Mouse (Mus musculus): ENCODE data around the gene Hoxa1. TPM values are rescaled to one million over a fixed set of nuclear protein-coding genes. Genes with fewer than 3 reads are reported as not detected.

Gene Hoxa1
- polyA plus RNA-seq, 1 experiment from 2014 or later, result 1.0 TPM

DNA sequence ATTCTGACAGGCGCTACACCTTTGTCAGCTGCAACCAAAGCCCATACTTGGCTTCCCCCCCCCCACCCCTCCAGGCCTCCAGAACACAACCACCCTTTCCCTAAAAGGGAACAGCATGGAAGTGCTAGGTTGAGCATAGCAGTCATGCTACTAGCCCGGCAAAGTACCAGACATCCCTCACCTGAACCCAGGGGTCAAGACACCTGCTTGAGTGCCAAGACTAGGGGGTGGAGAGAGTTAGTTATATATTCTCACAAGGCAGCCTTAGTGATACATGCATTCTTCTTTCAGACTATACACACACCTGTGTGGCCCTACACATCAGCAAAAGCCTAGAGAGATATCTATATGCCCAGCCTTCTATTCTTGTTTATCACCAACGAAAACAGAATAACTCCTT lies 27.7 kb upstream of the Hoxa1 start:
- H3K4me3 ChIP-seq, result no peak overlapping the region
- WGBS (ENCODE audit: insufficient replicate concordance), result 15% methylated on average over 3 of the region's 3 CpGs
- H3K9me3 ChIP-seq (replicated peaks), result no peaks in the 10 kb centered on the region
- no peak overlapping the region for H3K4me2 ChIP-seq
- H3K36me3 ChIP-seq, result no peaks in the 10 kb centered on the region
- ATAC-seq, result no peak
- peaks cover 13% of the 10 kb centered on the region; the same call in 1 of the 2 replicates for H3K4me1 ChIP-seq
- no peak overlapping the region for H3K9ac ChIP-seq
- H3K27me3 ChIP-seq (replicated peaks), result peaks cover 100% of the 10 kb centered on the region
- no peak overlapping the region for H3K27ac ChIP-seq

DNA sequence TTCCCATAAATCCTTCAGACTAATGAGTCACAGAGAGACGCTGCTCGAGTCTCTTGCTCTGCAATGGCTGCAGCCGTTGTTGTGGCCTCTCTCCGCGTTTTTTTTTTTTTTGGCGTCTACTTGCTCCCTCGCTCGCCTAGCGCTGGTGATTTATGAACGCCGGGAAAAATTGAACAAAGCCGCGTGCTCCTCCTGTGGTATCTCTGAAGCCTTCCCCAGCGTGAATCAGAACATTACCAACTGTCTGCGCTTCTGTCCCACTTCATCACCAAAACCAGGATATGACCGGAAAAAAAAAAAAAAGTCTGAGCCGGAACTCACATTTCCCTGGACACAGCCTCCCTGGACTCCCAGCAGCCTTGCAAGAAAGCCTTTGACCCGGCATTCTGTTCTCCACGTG lies 27.1 kb upstream of the Hoxa1 start:
- H3K27me3 ChIP-seq (replicated peaks), result peaks cover 100% of the 10 kb centered on the region
- H3K27ac ChIP-seq, result no peak overlapping the region
- H3K9ac ChIP-seq, result no peak overlapping the region
- 3% methylated on average over 19 of the region's 19 CpGs for whole genome bisulfite sequencing (ENCODE audit: insufficient replicate concordance)
- peaks cover 13% of the 10 kb centered on the region; the same call in 1 of the 2 replicates for H3K4me1 ChIP-seq
- H3K36me3 ChIP-seq, result no peaks in the 10 kb centered on the region
- no peak for ATAC-seq
- no peak overlapping the region for H3K4me2 ChIP-seq
- no peaks in the 10 kb centered on the region for H3K9me3 ChIP-seq (replicated peaks)
- no peak overlapping the region for H3K4me3 ChIP-seq

DNA sequence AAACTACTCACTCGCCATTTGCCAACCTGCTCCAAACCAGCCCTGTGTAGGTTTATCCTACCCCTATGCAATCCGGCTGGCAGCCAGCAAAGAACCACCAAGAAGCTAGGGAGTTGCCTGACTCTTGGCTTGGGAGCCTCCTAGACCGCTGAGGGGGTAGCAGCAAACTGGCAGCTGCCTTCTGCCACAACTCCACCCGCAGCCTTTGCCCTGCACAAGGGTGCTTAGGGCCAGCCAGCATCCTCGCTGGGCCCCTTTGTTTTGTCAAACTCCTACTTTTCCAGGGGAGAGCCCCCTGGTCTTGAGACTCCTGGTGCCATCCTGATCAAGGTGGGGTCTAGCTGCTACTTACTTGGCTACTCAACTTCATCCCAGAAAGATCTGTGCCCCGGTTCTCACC lies 26.6 kb upstream of the Hoxa1 start:
- Histone ChIP-seq H3K9me3 (replicated peaks) (no peaks in the 10 kb centered on the region), H3K4me1 (peaks cover 13% of the 10 kb centered on the region; the same call in 1 of the 2 replicates), H3K27me3 (replicated peaks) (peaks cover 100% of the 10 kb centered on the region), H3K9ac (no peak overlapping the region), H3K36me3 (no peaks in the 10 kb centered on the region), H3K4me2 (no peak overlapping the region), H3K4me3 (no peak overlapping the region), H3K27ac (no peak overlapping the region)
- ATAC-seq, result no peak
- 6% methylated on average over 6 of the region's 6 CpGs for WGBS (ENCODE audit: insufficient replicate concordance)

DNA sequence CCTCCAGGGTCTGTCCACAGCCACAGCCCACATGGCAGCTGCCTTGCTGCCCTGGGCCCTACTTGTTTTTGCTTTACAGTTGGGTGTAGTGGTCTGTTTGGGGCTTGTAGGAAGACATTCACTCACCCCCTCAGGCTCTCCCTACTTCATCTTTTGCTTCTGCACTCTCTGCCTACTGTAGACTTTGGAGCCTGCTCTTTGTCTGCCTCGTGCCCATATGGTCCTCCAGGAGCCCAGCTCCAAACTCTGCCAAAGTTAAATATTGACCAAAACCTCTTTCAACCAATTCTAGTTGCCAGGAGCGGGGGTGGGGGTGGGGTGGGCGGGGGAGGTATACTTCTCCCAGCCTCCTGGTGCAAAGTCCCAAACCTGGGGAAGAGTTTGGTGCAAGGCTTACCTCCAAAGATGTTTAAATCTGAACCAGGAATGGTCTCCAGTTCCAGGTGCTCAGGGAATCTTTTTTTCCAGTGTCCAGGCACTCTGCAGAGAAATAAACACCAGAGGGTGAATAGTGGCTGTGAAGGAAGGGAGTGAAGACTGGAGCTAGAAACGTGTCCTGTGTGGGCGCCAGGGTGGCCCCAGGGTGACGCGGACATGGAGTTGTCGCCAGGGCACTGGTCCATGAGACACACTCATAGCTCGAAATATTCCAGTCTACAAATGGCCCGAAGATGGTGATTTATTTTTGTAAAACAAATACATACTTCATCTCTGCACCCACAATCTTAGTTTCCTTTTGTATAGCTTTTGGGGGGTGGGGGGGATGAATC lies 25.4 kb upstream of the Hoxa1 start:
- no peak for ATAC-seq
- no peaks in the 10 kb centered on the region for H3K36me3 ChIP-seq
- no peak overlapping the region for H3K9ac ChIP-seq
- peaks cover 13% of the 10 kb centered on the region; the same call in 1 of the 2 replicates for H3K4me1 ChIP-seq
- H3K27ac ChIP-seq, result peak overlapping the region; percentile 49; the same call in 1 of the 2 replicates
- H3K9me3 ChIP-seq (replicated peaks), result no peaks in the 10 kb centered on the region
- H3K4me3 ChIP-seq, result no peak overlapping the region
- peaks cover 100% of the 10 kb centered on the region for H3K27me3 ChIP-seq (replicated peaks)
- 23% methylated on average over 10 of the region's 10 CpGs for WGBS (ENCODE audit: insufficient replicate concordance)
- H3K4me2 ChIP-seq, result peak overlapping the region; percentile 29; the same call in 1 of the 2 replicates

DNA sequence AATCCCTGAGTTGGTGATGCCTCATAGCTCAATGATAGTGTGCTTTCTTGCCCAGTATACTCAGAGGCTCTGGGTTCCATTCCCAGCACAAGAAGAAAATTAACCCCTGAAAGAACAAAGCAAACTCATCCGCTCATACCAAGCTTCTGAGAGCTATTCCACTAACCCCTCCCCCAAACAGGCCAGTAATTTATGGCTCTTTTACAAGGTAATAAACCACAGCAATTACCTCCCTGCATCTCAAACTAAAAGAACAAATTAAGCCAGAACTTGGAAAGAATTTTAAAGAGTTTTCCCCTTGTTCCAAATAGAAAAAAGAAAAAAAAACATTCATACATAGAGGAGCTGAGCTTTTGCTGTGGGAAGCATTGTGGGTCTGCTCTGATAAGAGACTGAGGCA lies 24.7 kb upstream of the Hoxa1 start:
- Histone ChIP-seq H3K4me1 (peaks cover 13% of the 10 kb centered on the region; the same call in 1 of the 2 replicates), H3K27ac (peak overlapping the region; percentile 49; the same call in 1 of the 2 replicates), H3K27me3 (replicated peaks) (peaks cover 100% of the 10 kb centered on the region), H3K9me3 (replicated peaks) (no peaks in the 10 kb centered on the region), H3K9ac (no peak overlapping the region), H3K4me3 (no peak overlapping the region), H3K4me2 (peak overlapping the region; percentile 29; the same call in 1 of the 2 replicates), H3K36me3 (no peaks in the 10 kb centered on the region)
- ATAC-seq, result no peak
- WGBS (ENCODE audit: insufficient replicate concordance), result 32% methylated on average over 1 of the region's 1 CpGs

DNA sequence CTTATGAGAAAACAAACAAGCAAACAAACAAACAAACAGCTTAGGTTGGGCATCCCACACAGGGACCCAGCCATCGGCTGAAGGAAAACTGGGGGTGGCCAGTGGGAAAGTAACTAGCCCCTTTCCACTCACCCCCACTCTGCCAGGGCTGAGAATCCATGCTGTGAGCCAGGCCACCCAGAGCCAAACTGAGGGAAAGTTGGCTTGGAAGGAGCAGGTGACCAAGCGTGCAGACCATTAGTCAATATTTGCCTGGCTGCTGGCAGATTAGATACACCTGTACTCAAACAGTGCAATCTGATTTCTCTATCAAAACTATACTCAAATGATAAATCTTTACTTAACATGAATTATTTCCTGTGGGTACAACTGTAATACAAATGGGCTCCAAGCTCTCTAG lies 23.9 kb upstream of the Hoxa1 start:
- H3K4me1 ChIP-seq, result peaks cover 13% of the 10 kb centered on the region; the same call in 1 of the 2 replicates
- peaks cover 100% of the 10 kb centered on the region for H3K27me3 ChIP-seq (replicated peaks)
- no peak for ATAC-seq
- no peaks in the 10 kb centered on the region for H3K9me3 ChIP-seq (replicated peaks)
- 27% methylated on average over 2 of the region's 2 CpGs for WGBS (ENCODE audit: insufficient replicate concordance)
- no peak overlapping the region for H3K4me3 ChIP-seq
- no peak overlapping the region for H3K9ac ChIP-seq
- H3K4me2 ChIP-seq, result no peak overlapping the region
- no peak overlapping the region for H3K27ac ChIP-seq
- H3K36me3 ChIP-seq, result no peaks in the 10 kb centered on the region

DNA sequence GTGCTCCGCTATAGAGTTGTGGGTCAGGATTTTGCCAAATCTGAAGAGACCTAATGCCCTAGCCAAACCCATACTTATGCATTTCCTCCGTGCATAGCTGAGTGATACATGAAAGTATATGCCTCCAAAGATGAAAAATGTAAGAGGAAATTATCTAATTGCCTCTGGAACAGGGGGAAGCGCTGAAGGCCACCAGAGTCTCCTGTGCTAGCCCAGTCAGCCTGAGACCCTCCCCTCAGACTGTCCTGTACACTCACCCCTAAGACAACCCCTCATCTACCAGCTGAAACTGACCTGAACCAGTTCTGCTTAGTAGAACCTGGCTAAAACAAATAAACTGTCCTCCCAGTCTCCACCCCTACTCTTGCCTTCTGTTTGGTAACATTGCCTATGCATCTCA lies 22.6 kb upstream of the Hoxa1 start:
- Histone ChIP-seq H3K9ac (no peak overlapping the region), H3K4me1 (peaks cover 13% of the 10 kb centered on the region; the same call in 1 of the 2 replicates), H3K4me3 (no peak overlapping the region), H3K9me3 (replicated peaks) (no peaks in the 10 kb centered on the region), H3K36me3 (no peaks in the 10 kb centered on the region), H3K27ac (no peak overlapping the region), H3K4me2 (no peak overlapping the region), H3K27me3 (replicated peaks) (peaks cover 100% of the 10 kb centered on the region)
- WGBS (ENCODE audit: insufficient replicate concordance), result 14% methylated on average over 3 of the region's 3 CpGs
- no peak for ATAC-seq

DNA sequence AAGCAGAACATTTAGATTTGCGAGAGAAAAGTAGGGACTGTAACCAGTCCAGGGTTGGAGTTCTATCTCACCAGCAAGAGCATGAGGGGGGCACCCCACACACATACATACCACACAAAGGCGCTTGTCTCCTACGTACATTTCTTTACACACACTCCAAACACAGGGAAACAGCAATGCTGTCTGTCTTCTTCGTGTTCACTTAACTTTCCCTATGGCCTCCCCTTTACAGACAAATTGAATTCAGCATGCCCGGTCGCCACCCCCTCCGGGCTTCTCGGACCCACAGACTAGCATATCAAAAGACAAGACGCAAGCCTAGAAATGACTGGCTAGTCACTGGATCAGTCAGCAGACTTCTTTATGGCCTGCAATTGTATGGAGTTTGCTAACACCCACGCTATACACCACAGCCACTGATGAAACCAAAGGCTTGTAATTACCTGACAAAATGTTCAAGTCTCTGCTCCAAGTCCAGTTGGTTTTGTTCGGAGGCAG lies 22.1 kb upstream of the Hoxa1 start:
- peaks cover 100% of the 10 kb centered on the region for H3K27me3 ChIP-seq (replicated peaks)
- H3K36me3 ChIP-seq, result no peaks in the 10 kb centered on the region
- H3K27ac ChIP-seq, result no peak overlapping the region
- H3K4me3 ChIP-seq, result peak overlapping the region; percentile 26; the same call in 1 of the 2 replicates
- 9% methylated on average over 11 of the region's 11 CpGs for WGBS (ENCODE audit: insufficient replicate concordance)
- peak overlapping the region; percentile 43 for H3K4me2 ChIP-seq
- peaks cover 13% of the 10 kb centered on the region; the same call in 1 of the 2 replicates for H3K4me1 ChIP-seq
- H3K9me3 ChIP-seq (replicated peaks), result no peaks in the 10 kb centered on the region
- no peak overlapping the region for H3K9ac ChIP-seq
- ATAC-seq, result no peak

DNA sequence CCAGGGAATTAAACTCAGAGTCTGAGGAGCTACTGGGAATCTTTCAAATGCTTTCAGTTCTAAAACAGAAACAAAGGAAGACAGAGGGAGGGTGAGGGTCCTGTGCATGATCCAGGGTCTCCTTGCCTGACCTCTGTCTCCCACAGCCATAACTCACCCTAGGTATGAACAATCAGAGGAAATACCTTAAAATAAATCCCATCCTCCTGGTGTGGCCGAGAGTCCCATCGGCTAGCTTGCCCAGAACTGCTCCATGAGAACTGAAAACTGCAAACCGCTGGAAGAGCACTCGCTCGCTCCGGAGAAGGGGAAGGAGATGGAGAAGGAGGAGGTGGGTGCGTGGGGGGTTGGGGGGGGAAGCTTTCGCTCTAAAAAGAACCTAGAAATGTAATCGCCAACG lies 21.6 kb upstream of the Hoxa1 start:
- peak overlapping the region; percentile 43 for H3K4me2 ChIP-seq
- no peaks in the 10 kb centered on the region for H3K9me3 ChIP-seq (replicated peaks)
- peak overlapping the region; percentile 26 for H3K4me3 ChIP-seq
- WGBS (ENCODE audit: insufficient replicate concordance), result 3% methylated on average over 10 of the region's 10 CpGs
- peaks cover 12% of the 10 kb centered on the region; the same call in 1 of the 2 replicates for H3K4me1 ChIP-seq
- peak overlapping the region; percentile 27; the same call in 1 of the 2 replicates for H3K9ac ChIP-seq
- ATAC-seq, result no peak
- H3K27ac ChIP-seq, result no peak overlapping the region
- H3K36me3 ChIP-seq, result no peaks in the 10 kb centered on the region
- H3K27me3 ChIP-seq (replicated peaks), result peaks cover 100% of the 10 kb centered on the region

DNA sequence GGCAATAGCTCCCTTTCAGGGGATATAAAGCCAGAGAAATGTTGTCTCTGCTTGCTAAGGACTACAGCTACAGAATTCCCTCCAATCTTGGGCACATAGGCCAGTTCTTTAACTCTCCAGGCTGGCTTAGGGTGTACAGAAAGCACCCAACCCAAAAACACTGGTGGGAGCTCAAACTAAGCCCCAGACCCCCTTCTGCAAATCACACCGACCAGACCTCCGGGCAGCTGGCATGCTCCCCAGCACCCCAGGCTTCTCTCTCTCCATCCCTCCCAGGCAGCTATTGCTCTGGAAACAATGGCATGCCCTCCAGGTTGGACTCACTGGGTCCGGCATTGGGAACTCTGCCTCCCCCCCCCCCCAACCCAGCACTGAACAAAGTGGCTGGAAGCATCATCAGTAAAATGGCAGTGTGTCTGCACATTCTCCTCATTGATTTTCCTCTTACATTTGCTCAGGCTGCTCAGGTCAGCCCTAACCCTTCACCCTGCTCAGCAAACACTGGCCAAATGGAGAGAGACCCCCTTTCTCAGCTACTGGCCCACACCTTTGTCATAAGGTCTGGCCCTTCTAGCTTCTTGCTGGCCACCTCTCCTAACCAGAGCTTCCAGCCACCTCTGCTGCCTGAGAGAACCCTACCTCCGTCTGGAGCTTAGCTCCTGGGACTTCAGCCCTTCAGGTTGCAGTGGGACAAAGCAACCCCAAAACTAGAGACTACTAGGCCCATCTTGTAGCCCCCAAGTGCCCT lies 21.0 kb upstream of the Hoxa1 start:
- Histone ChIP-seq H3K9me3 (replicated peaks) (no peaks in the 10 kb centered on the region), H3K36me3 (no peaks in the 10 kb centered on the region), H3K27ac (peak overlapping the region; percentile 28; the same call in 1 of the 2 replicates), H3K9ac (peak overlapping the region; percentile 27; the same call in 1 of the 2 replicates), H3K4me3 (peak overlapping the region; percentile 26), H3K4me2 (peak overlapping the region; percentile 43), H3K27me3 (replicated peaks) (peaks cover 98% of the 10 kb centered on the region), H3K4me1 (0 out of 2 replicates have a peak, but pooled peaks cover 10% of the 10 kb centered on the region)
- no peak for ATAC-seq
- 8% methylated on average over 4 of the region's 4 CpGs for WGBS (ENCODE audit: insufficient replicate concordance)

DNA sequence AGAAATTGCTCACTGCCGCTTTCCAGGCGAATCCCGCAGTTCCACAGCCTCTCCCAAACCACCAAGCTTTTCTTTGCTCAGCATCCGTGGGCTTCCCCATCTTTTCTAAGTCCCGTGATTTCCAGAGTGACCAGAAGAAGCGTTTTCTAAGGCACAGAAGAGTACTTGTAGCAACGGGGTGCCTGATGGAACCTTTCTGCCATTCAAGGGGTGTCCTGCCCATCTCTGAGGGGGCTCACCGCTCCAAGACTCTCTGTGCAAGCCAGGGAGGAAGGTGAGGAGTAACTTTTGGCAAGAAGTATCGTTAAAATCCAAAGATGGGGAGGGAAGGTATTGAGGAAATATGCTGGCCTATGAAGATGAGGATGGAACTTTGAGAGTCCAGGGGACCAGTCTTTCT lies 19.7 kb upstream of the Hoxa1 start:
- Histone ChIP-seq H3K9me3 (replicated peaks) (no peaks in the 10 kb centered on the region), H3K36me3 (no peaks in the 10 kb centered on the region), H3K27ac (no peak overlapping the region), H3K4me2 (peak overlapping the region; percentile 49), H3K27me3 (replicated peaks) (peaks cover 98% of the 10 kb centered on the region), H3K4me3 (peak overlapping the region; percentile 50; the same call in 1 of the 2 replicates), H3K4me1 (peaks cover 1% of the 10 kb centered on the region; the same call in 1 of the 2 replicates), H3K9ac (0 out of 2 replicates have a peak overlapping the region, but pooled peaks have one; percentile 13)
- ATAC-seq, result no peak
- WGBS (ENCODE audit: insufficient replicate concordance), result 2% methylated on average over 9 of the region's 9 CpGs

Measured in liver, embryonic 12.5 days (tissue).